Mouse (Mus musculus) ES-Bruce4 (cell line): ENCODE measurements around the gene Colgalt1. TPM values are rescaled to one million over a fixed set of nuclear protein-coding genes. Genes with fewer than 3 reads are reported as not detected.

ENCODE experiments used
- H3K27ac ChIP-seq: 2 replicates; pipeline ENCODE4 v1.5.1; 2012; ENCODE audit warnings: low read length, inconsistent platforms; ENCODE audit not compliant: insufficient read depth
- H3K27me3 ChIP-seq: 2 replicates; pipeline ENCODE4 v1.6.1; 2012; ENCODE audit warnings: mild to moderate bottlenecking, low read length, inconsistent platforms; ENCODE audit not compliant: control insufficient read depth, poor library complexity, insufficient read depth, severe bottlenecking
- H3K36me3 ChIP-seq: 2 replicates; pipeline ENCODE4 v1.6.1; 2012; ENCODE audit warnings: inconsistent platforms, mild to moderate bottlenecking, low read length, moderate library complexity; ENCODE audit not compliant: control insufficient read depth, poor library complexity, insufficient read depth, severe bottlenecking
- H3K4me1 ChIP-seq: one replicate; pipeline ENCODE4 v1.8.1; 2011; ENCODE audit warnings: low read length; ENCODE audit not compliant: control insufficient read depth, insufficient read depth
- H3K4me3 ChIP-seq: 2 replicates; pipeline ENCODE4 v1.5.1; 2011; ENCODE audit warnings: low read depth, mild to moderate bottlenecking, low read length
- H3K9ac ChIP-seq: 2 replicates; pipeline ENCODE4 v1.6.1; 2012; ENCODE audit warnings: low read depth, mild to moderate bottlenecking, inconsistent platforms; ENCODE audit not compliant: poor library complexity, severe bottlenecking
- H3K9me3 ChIP-seq: replicated peaks from 2 replicates; pipeline ENCODE4 v1.6.1; 2012; ENCODE audit warnings: mild to moderate bottlenecking, low read length, inconsistent platforms; ENCODE audit not compliant: control insufficient read depth, poor library complexity, insufficient read depth, severe bottlenecking
- CTCF ChIP-seq: IDR thresholded peaks from one replicate; pipeline ENCODE4 v1.8.1; 2011; ENCODE audit warnings: low read depth, low read length
- EP300 ChIP-seq: IDR thresholded peaks from 2 replicates; pipeline ENCODE4 v1.6.1; 2011; ENCODE audit warnings: low read depth, low read length; ENCODE audit not compliant: insufficient read depth
- POLR2A ChIP-seq: IDR thresholded peaks from one replicate; pipeline ENCODE4 v1.8.1; 2011; ENCODE audit warnings: low read length; ENCODE audit not compliant: insufficient read depth
- polyA plus RNA-seq: library from polyadenylated mRNA; stranded (reverse); fragments of >200 nt; gene quantifications from 2 replicates; pipeline ENCODE4 v1.2.4, GENCODE M21; 2011; ENCODE audit warnings: low read depth; ENCODE audit not compliant: missing spikeins, insufficient read depth, insufficient read length

Gene Colgalt1
- polyA plus RNA-seq, 1 experiment, result 83.2 TPM

DNA sequence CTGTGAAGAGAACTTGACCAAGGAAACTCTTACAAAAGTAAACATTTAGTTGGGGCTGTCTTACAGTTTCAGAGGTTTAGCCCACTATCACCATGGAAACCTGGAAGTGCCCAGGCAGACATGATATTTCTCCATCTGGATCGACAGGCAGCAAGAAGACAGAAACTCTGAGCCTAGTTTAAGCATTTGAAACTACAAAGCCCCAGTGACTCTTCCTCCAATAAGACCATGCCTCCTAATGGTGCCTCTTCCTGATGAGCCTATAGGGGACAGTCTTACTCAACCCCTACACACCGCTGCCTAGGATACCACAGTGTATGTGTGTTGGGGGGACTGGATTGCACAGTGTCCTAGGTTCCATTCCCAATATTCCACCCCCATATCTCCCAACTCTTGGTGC, 63.3 kb downstream of the Colgalt1 start:
- Histone ChIP-seq H3K9ac (no peak overlapping the region), H3K27me3 (no peaks in the 10 kb centered on the region), H3K4me3 (no peak overlapping the region), H3K27ac (no peak overlapping the region), H3K36me3 (no peaks in the 10 kb centered on the region), H3K9me3 (no peaks in the 10 kb centered on the region), H3K4me1 (peaks cover 11% of the 10 kb centered on the region)
- TF ChIP-seq EP300, result no peak
- TF ChIP-seq CTCF, result no peak
- no peak for TF ChIP-seq POLR2A

Other genes with a start within 250 kb of the Colgalt1 start
- gene Use1, start 244.2 kb upstream of the Colgalt1 start, polyA plus RNA-seq, result 63.2 and 68.7 TPM in 2 replicates
- 1.9 and 3.2 TPM in 2 replicates for gene Ocel1, start 239.7 kb upstream of the Colgalt1 start, polyA plus RNA-seq
- gene Nr2f6, start 229.0 kb upstream of the Colgalt1 start, polyA plus RNA-seq, result 23.0 and 23.9 TPM in 2 replicates
- not detected in 2 replicates for gene Ushbp1, start 215.2 kb upstream of the Colgalt1 start, polyA plus RNA-seq
- 82.0 and 102 TPM in 2 replicates for gene Babam1, start 214.1 kb upstream of the Colgalt1 start, polyA plus RNA-seq
- gene Ankle1, start 205.0 kb upstream of the Colgalt1 start, polyA plus RNA-seq, result 10.9 and 11.2 TPM in 2 replicates
- gene Abhd8, start 147.3 kb upstream of the Colgalt1 start, polyA plus RNA-seq, result 10.1 and 13.7 TPM in 2 replicates
- gene Mrpl34, start 146.0 kb upstream of the Colgalt1 start, polyA plus RNA-seq, result 68.1 and 77.0 TPM in 2 replicates
- gene Dda1, start 141.8 kb upstream of the Colgalt1 start, polyA plus RNA-seq, result 37.5 and 38.2 TPM in 2 replicates
- 7.0 and 7.1 TPM in 2 replicates for gene Ano8, start 125.0 kb upstream of the Colgalt1 start, polyA plus RNA-seq
- 14.8 and 16.3 TPM in 2 replicates for gene Gtpbp3, start 122.9 kb upstream of the Colgalt1 start, polyA plus RNA-seq
- gene Plvap, start 99.2 kb upstream of the Colgalt1 start, polyA plus RNA-seq, result 4.0 and 4.4 TPM in 2 replicates
- 4.3 and 4.9 TPM in 2 replicates for gene Ccdc194, start 85.3 kb upstream of the Colgalt1 start, polyA plus RNA-seq
- gene Bst2, start 73.5 kb upstream of the Colgalt1 start, polyA plus RNA-seq, result 207 and 235 TPM in 2 replicates
- 72.6 and 74.1 TPM in 2 replicates for gene Mvb12a, start 68.1 kb upstream of the Colgalt1 start, polyA plus RNA-seq
- 2.2 and 2.4 TPM in 2 replicates for gene Tmem221, start 52.1 kb upstream of the Colgalt1 start, polyA plus RNA-seq
- gene Nxnl1, start 44.4 kb upstream of the Colgalt1 start, polyA plus RNA-seq, result not detected in 2 replicates
- gene Slc27a1, start 42.1 kb upstream of the Colgalt1 start, polyA plus RNA-seq, result 21.8 and 27.3 TPM in 2 replicates
- gene Pgls, start 18.8 kb upstream of the Colgalt1 start, polyA plus RNA-seq, result 57.2 and 65.6 TPM in 2 replicates
- gene Fam129c, start 13.3 kb upstream of the Colgalt1 start, polyA plus RNA-seq, result 6.4 and 9.0 TPM in 2 replicates
- 3.8 and 6.3 TPM in 2 replicates for gene Unc13a, start 60.8 kb downstream of the Colgalt1 start, polyA plus RNA-seq
- gene Jak3, start 65.3 kb downstream of the Colgalt1 start, polyA plus RNA-seq, result 8.0 and 9.7 TPM in 2 replicates
- 1.3 and 3.7 TPM in 2 replicates for gene Insl3, start 78.2 kb downstream of the Colgalt1 start, polyA plus RNA-seq
- 1.8 and 2.0 TPM in 2 replicates for gene B3gnt3, start 90.8 kb downstream of the Colgalt1 start, polyA plus RNA-seq
- 8.7 and 8.8 TPM in 2 replicates for gene Fcho1, start 114.7 kb downstream of the Colgalt1 start, polyA plus RNA-seq